Mouse (Mus musculus) E14TG2a.4 (cell line): ENCODE results near the gene Zcchc17.

Experiments
- CTCF ChIP-seq: conservative IDR thresholded peaks from 2 replicates; pipeline ENCODE4 v1.5.1; 2014; ENCODE audit warnings: low read length
- NANOG ChIP-seq: IDR thresholded peaks from 2 replicates; pipeline ENCODE4 v1.6.1; 2014; ENCODE audit warnings: borderline replicate concordance, low read length, mixed read lengths
- POU5F1 ChIP-seq: IDR thresholded peaks from 2 replicates; pipeline ENCODE4 v1.6.1; 2014; ENCODE audit warnings: low read length, borderline replicate concordance

GRCm38 (mm10) chr4:130306796-130307630 is 52.7 kb downstream of the Zcchc17 start:
- TF ChIP-seq CTCF (no peak), NANOG (no peak), POU5F1 (no peak)
